Mouse (Mus musculus) sigmoid colon, adult 10 weeks (tissue): ENCODE measurements around the gene Asmt. TPM values are rescaled to one million over a fixed set of nuclear protein-coding genes. Genes with fewer than 3 reads are reported as not detected.

Experiments used
- polyA plus RNA-seq: library from polyadenylated mRNA; stranded (reverse); fragments of 350-450 nt; fragmentation: Illumina TruSeq; extraction: RNeasy Lipid Tissue Mini Kit (QIAGEN cat#74804); gene quantifications from one replicate; pipeline ENCODE4 v1.2.3, GENCODE M21; 2014; ENCODE audit warnings: low read depth, low replicate concordance

The Asmt gene
- polyA plus RNA-seq: not detected

GRCm38 (mm10) chrX:170672594-170673092 lies at the start of gene Asmt:
Gene Asmt, plus strand, starts transcription at chrX:170672644.

